Mouse (Mus musculus) spleen, adult 2 months (tissue): Measurements from ENCODE around the gene Ssr4.

Source experiments
- CTCF ChIP-seq: fragments of 200-500 bp; IDR thresholded peaks from 2 replicates; pipeline ENCODE4 v1.5.1; 2011; ENCODE audit warnings: mild to moderate bottlenecking, inconsistent platforms; ENCODE audit not compliant: insufficient read depth, insufficient read length, insufficient replicate concordance; ENCODE audit errors: extremely low read depth
- POLR2A ChIP-seq: fragments of 200-500 bp; IDR thresholded peaks from 2 replicates; pipeline ENCODE4 v1.6.1; 2011; ENCODE audit warnings: low read depth, low read length, inconsistent platforms

DNA sequence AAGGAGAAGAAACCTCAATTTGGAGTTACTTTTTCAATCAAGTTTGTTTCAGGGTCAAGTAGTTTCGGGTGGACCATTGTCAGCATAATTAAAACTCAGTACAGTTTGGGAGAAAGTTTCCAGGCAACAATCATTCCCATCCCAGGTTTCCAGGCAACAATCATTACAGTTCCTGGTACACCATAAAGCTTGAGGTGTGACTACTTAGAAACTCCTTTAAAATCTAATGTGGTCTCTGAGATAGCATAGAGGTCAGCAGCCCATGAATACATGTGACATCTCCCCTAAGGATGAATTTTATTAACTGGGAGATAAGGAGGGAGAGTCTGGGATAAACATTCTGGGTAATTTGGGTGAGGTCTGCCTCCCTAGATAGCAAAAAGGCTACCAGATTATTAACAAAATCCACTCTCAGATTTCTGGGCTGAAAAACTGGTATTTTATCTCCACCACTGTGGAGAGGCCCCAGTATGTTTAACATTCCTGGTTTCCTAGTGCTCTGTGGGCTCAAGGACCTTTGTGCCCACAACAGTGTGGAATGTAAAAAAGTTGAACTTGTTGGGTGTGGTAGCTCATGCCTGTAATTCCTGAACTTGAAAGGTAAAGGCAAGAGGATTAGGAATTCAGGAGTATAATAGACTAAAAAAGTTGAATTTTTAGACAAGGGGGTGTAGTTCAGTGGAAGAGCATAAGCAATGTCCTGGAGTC is 41.9 kb upstream of the Ssr4 start:
- no peak for TF ChIP-seq POLR2A
- TF ChIP-seq CTCF: no peak
